Mouse (Mus musculus) layer of hippocampus, adult 18-20 months (tissue): ENCODE results near the gene Prkd3. TPM values are rescaled to one million over a fixed set of nuclear protein-coding genes. Genes with fewer than 3 reads are reported as not detected.

ENCODE experiments used
- DNase-seq, 2 experiments: peaks; one replicate each; pipeline ENCODE4 v3.0.0; 2022; ENCODE audit warnings: low spot score in 2 of 2
- total RNA-seq, 2 experiments: library from RNA; stranded (reverse); gene quantifications; 2 replicates each; pipeline ENCODE4 v1.2.3; 2021

Prkd3 gene
- total RNA-seq, 2 experiments from 2014 or later, result 12.0 to 12.9 TPM

GRCm38 (mm10) chr17:79013625-79014024 is 7.0 kb downstream of the Prkd3 start:
- DNase-seq, result no peak

DNA sequence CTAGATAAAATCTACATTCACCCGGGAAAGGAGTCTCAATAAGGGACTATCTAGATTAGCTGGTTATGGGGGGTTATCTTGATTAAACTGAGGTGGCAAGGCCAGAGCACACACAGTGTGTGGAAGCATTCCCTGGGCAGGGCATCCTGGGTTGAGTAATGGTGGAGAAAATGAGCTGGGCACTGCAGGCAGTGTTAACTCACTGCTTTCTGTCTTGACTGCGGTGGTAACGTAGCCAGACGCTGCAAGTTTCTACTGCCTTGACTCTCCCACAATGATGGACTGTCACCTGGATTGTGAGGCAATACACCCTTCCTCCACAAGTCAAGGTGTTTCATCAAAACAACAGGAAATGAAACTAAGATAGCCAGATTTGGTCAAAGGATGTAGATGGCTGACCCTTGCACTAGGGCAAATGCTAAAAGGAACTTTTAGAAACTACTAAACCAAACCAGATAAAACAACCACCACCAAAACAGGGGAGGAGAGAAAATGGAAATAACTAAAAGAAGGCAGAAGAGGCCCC is 20.8 kb downstream of the Prkd3 start:
- DNase-seq, result no peak

DNA sequence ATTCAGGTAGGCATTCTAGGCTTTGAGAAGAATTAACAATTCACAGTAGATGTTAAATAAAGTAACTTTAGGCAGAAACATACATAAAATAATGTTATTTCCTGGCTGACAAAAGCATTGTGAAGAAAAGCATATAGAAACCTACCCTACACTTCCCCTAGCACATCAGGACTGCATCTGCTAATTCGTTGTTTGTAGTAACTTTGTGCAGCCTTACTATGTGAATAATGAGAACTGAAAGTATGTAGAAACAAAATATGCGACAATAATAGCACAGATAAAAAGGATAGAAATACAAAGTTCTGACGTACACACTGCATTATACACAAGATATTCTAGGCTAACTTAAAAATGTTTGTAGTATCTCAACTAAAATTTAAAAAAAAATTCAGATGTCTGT is 21.4 kb downstream of the Prkd3 start:
- no peak for DNase-seq

DNA sequence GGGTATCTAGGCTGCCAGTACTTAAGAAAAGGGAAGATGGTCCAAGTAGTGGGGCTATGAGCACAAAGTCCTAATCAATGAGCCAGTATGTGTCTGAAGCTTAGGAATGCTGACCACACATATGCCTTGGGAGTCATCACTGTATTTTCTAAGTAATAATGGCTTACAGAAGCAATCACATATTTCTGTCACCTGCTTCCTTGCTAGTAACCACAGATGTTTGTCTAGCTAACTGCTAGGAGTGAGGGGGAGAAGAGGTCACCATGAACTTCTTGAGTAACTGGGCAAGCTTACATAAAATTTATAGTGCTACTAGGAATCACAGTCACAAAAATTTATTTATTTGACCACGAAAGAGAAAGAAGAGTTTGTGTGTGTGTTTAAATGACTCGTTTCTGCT is 22.5 kb downstream of the Prkd3 start:
- no peak for DNase-seq

- DNase-seq, result no peak
These were observed 25.4 kb downstream of the Prkd3 start for GRCm38 (mm10) chr17:78994931-78995820.

DNA sequence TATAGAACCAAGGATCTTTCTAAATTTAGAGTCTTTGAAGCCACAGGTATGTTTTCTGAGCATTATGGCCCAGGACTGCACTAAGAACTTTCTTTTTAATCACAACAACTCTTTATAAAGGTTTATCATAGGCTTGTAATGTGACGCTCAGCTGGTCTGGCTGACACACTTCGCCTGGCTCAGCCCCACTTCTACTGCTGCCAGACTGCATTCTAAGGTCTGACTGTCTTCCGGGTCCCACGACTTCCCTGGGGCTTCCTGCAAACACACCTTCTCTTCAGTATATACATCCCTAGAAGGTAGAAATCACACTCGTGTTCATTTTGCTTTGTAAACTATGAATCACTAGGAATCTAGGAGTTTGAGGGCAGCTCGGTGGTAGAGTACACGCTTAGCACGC is 26.2 kb downstream of the Prkd3 start:
- DNase-seq, result no peak

DNA sequence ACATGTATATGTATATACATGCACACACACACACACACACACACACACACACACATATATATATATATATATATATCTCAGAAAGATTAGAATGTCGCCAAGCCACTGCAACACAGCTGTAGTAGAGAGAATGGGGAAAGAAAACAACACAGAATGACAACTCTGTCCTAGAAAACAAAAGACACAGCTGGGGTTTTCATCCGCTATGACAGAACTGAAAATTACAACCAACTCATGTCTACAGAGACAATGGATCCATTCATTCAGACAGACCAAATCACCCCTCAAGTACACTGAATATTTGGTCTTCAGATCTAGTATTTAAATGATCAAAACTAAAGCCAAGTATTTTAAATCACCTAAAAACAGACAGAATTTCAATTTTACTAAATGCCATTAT is 26.9 kb downstream of the Prkd3 start:
- DNase-seq, result peak in 1 of 2 experiments; percentile 14

DNA sequence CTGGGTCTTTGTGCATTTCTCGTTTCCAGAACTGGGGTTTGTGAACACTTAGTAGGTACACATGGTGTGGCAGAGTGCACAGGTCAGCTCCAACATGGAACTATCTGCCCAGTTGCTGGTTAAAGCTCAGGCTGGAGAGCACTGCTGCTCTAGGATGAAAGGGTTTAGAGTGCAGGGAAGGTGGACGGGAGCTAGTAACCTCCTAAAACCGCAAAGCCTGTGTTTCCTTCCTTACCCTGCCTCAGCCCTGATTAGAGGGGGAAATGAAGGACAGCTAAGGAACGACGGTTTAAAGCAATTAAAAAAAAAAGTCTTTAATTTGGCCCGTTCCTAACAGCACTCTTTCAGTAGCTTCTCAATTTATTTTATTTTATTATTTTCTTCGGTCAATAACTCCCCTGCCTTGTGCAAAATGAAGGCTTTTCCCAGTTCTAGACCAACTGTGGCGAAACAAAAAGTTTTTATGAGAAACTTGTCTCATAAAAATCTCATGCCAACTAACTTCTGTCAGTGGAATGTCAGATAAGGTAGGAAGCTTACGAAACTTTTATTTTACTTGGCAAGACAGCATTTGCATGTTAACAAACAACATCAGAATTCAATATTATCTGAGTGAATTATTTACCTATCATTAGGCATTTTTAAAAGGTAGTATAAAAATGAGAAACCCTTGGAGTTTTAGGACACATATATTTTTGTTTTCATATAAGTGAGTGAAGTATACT is 28.2 kb downstream of the Prkd3 start:
- no peak for DNase-seq

DNA sequence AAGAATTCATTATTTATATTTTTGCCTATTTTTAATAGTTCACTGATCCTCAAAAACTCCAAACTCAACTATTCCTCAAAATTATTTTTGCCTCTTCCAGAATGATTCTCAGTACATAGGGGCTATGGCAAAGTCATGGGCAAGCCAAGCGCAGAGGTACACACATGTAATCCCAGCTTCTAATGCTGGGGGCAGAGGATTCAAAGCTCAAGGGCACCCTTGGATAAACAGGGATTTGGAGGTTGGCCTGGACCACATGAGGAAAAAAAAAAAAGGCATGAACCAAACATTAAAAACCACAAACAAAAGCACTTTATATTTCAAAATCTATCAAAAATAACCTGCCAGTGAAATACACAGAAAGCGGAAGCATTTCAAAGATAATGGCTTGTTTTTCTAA is 29.1 kb downstream of the Prkd3 start:
- no peak for DNase-seq

DNA sequence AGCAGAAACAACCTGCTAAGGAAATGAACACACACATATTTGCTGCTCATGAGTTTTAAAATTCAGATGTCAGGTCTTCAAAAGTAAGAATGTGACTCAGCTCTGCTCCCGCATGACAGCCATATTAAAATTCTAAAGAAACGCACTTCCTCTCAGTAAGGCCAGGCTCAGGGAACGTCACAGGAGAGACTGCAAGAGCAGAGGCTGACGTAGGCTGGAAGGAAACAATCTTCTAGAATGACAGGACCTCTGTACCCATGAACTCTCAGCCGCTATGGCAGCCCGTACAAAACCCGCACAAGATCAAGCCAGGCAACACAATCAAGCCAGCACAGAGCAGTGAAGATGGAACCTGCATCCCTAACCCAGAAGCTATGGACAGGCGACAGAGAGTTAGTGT is 31.6 kb downstream of the Prkd3 start:
- DNase-seq, result no peak

DNA sequence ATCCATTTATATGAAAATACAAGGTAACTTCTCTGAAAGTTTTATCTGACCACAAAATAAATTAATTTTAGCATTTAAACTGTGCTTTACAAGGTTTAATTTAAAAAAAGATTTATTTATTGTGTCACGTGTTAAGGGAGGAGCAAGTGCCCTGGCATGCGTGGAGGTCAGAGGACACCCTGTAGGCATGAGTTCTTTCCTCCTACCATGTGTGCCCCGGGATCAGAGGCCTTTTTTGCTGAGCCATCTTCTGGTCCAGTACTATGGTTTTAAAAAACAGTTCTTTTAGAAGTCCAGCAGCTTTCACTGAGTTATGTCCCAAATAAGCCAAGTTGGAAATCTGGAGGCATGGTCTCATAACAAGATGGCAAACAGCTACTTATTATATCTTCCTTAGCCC is 36.9 kb downstream of the Prkd3 start:
- DNase-seq, result no peak

DNA sequence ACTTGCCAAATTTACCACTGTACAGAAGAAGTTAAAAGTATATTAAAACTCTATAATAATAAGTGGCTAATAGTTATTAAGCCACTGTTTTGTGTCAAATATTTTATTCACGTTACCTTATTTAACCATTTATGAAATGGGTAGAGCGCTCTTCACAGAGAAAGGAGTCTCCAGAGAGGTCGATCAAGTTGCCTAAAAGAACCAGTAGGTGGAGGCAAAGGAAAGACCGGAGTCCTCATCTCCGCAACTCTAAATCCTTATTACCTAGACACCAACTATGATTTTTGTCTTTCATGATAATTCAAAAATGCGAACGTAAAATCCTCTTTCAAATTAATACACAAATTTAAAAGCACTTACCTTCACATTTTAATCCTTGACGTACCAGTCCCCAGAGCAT is 37.5 kb downstream of the Prkd3 start:
- DNase-seq, result no peak

DNA sequence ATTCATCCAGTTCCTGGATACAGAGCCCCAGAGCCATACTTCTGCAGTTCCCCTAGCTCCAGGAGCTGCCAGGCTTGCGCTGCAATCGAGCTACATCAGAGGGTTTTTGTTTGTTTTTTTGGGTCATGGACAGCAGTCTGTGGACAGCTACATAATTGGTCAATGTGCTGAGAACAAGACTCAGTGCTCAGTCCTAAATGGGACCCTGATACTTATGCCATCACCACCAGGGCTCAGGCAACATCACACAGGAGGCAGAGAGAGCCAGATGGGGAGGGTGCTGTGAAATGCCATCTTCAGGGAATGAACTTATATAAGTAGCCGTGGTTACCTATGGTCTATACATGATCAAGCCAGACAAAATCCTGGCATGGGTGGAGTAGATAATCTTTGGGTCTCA is 52.1 kb downstream of the Prkd3 start:
- DNase-seq, result no peak

- DNase-seq, result no peak
These were observed 54.3 kb downstream of the Prkd3 start for GRCm38 (mm10) chr17:78966092-78966883.

DNA sequence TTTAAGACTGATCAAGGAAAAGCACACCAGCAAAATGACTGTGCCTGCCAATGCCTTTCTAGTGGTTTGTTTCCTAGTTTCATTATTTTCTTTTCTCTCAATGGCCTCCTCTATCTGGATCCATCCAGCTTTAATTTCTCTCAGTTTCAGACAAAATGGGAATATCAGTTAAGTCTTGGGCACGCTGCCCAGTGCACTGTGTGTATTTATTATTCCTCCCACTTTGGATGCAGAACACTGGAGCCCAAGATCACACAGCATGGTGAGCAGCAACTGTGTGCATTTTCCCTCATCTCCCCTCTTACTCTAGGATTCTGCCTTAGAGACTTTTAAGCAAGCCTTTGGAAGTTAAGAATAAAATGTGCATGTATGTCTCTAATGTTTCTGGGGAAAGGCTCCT is 56.2 kb downstream of the Prkd3 start:
- DNase-seq, result peak; percentile 7 to 49

DNA sequence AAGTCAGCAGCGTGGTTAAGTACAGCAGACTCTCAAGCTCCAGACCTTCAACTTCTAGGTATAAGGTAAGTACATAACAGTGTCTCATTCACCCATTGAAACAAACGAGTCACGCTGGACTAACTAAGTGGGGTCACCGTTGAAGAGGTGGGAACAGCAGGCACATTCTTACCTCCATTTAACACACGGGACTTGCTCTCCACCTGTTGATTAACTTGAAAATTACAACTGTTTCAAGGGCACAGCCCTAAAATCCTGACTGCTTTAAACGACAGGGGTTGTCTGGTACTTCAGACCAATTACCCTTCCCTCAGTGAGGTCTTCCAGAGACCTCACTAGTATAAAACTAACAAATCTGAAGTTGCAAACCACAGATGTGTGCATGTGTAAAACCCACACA is 61.1 kb downstream of the Prkd3 start:
- DNase-seq, result no peak

DNA sequence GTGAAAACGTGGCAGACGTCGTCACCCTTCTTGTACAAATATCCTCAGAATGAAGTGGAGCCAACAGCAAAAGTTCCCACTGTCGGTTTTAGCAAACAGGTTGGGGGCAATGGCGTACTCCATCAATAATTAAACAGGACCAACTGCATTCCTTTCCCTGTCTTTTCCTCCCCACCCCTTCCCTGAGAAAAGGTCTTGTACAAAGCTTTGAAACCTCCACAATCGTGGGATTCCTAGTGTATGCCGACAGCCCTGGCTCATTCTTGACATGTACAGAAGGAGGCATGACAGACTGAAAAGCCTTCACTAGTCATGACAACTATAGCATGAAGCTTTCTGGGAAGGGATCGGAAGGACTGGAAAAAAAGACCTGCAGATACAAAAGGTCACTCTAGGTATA is 67.4 kb downstream of the Prkd3 start:
- no peak for DNase-seq

DNA sequence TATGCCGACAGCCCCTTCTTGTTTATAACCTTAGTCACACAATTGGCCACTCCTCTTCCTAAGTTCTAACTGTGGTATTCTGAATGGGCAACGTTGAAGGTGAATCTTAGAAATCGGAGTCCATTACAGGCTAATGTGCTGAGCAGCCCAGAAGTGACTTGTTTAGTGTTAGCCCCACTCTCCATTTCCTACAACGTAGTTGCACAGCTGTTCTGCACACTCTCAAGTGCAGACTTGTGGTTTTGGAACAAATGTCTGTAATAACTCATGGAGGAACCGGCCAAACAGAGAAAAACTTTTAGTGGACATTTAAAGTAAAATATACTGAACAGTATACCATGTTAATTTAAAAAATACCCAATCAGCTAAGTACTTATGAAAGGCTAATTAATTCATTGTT is 68.5 kb downstream of the Prkd3 start:
- DNase-seq, result no peak

DNA sequence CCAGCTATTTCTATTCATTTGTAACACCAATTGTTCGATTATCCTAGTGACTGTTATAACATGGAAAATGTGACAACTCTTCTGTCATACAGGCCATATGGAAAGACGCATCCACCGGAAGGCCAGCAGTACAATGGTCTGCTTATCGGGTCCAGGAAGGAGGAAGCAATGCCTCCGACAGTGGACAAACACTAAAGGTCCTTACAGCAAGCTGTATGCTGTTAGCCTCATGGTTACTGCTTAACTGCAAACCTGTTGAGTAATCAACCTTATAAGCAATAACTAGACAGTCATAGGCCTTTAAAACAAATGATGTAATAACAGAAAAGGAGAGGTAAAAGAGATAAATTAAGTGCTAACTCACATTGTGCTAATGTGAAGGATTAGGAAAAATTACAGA is 69.4 kb downstream of the Prkd3 start:
- DNase-seq, result no peak

DNA sequence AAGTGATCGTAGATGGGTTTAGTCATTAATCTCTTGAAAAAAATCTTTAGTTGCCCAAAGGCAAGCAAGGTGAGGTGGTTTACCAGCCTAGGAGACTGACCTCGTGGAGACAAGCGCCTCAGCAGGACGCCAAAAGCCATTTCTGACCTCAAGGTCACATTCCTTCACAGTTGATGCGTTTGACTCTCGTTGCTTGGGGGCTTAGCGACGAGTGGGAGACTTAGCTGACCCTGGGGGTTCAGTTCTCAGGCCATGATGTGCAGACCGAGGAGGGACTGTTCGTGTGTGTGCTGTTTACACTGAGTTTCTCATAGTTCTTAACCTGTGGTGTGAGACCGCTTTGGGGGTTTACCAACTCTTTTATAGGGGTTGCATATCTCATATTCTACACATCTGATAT is 78.0 kb downstream of the Prkd3 start:
- DNase-seq, result no peak

- DNase-seq, result no peak
These were observed 81.7 kb downstream of the Prkd3 start for GRCm38 (mm10) chr17:78938927-78939326.
